Mouse (Mus musculus): ENCODE measurements at regions not wholly inside any gene's neighbourhood (a gene's known extent, or its start where the extent isn't known, plus 50 kb on each side); places are given as distances from the start of the nearest gene placed in this dataset.

DNA sequence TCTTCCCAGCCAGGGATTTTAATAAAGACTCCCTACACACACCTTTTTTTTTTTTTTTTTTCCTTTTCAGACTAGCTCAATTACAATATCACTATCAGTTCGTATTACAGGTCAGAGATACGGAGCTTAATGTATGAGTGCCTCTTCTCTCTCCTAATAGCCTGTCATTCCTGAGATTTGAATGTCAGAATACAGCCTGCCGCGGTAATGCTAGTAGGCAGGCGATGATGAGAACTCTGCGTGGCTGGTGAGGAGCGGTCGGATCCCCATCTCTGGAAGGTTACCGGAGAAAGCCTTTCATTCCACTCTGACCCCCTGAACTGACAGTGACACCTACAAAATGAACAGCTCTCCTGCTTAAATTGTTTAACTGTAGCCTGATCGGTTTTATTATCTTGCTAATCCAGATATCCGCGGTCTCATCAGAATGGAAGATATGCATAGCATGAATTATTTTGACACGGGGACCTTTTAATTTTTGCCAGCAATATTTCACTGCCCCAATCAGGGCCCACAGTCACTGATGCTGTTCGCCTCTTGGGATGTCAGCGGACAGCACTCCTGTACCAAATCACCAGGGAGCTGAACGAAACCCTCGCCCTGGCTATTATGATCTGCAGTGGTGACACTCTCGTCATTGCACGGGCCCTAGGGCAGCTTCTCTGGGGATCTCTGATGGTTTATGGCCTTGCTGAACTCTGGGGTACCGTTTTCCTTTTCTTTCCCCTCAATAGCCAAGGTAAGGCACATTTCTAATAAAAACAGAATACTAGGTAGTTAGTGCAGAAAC, 690.9 kb downstream of the 1700064H15Rik start:
- DNase-seq = no peak

DNA sequence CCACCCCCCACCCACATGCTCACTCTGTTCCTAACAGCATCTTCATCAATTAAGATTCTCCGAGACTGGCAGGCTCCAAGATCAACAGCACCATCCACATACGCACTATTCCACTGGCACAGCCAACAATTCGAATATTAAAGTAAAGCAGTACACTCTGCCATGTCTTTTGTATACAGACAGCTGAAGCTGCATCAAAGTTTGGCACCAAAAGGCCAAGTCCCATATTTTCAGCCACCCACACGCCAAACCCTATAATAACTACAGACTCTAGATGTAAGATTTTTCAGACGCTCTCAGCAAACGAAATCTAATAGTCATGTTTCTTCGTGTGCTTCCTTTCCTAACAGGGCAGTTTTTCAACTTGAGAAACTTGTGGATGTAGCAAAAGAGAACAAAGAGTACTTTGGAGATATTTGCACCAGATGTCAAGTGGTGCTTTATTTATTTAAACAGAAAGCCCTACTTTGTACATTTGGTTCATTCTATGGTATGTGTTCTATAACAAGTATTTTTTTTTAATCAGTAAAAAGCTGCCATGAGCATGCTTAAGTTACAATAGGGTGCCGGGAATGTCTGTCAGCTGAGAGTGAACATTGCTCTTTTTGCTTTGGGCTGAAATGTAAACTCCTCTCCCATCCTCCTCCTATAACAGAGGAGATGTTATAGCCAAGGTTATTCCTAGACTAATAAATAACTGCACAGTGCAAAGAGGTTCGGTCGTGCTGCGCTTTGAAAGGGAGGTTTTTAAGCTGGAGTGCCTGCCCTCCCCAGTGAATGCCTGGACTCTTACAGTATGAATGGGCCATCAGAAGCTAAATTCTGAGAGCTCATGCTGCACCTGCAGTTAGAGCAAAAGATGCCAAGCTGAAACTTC, 686.9 kb downstream of the 1700064H15Rik start:
- DNase-seq = no peak

DNA sequence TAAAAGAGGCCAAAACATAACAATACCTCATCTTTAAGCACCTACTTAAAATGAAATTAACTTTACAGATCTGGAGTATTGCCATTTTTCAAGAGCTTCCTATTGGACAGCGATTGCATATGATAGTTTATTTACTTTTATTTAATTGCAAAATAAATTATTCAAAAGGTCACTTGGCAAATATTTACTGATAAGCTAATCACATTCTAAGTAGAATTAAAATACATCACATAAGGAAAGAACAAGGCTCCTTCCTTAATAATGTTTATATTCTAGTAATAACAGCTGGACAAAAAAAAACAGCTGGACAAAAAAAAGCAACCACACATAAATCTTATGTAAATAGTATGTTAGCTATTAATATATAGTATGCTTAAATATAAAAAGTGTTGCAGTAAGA, 668.1 kb downstream of the 1700064H15Rik start:
- DNase-seq = no peak

DNA sequence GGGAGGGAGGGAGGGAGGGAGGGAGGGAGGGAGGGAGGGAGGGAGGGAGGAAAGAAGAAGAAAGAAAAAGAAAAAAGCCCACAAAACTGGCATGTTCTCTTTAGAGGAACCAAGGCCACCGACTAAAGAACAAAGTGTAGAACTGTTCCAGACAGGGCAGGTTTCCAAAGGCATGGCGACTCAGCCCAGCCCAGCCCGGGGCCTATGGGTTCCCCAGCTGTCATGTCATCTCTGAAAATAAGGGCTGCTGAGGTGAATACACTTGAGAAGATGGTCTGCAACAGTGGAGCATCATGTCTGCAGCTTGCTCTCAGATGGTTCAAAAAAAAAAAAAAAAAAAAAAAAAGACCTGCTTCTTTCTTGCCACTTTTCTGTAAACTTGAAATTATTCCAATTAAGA, 639.8 kb downstream of the 1700064H15Rik start:
- no peak for DNase-seq

DNA sequence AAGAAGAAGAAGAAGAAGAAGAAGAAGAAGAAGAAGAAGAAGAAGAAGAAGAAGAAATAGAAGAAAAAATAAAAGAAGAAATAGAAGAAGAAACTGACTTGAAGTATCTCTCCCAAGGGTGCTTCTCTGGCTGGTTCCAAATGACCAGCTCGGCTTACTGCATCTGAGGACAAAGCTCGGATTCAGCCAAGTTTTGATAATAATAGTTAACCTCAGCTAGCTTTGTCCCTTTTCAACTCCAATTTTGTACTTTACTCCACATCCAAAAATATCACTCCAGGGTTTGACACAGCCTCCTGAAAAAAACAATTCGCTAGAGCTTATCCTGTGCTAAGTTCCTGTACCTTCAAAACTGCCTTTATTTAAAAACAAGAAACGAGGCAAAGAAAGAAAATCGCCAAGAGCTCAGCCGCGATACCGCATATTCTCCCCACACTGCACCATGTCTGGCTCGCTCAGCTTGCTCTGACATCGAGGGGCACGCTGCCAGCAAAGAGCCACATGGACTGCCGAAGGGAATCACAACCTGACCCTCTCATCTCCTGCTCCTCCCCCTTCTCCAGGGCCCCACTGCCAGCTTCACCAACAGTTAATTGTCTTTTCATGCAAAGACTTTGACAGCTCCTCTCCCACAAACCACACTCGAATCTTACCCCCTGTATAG, 638.8 kb downstream of the 1700064H15Rik start:
- peak; percentile 20 to 31 for DNase-seq

DNA sequence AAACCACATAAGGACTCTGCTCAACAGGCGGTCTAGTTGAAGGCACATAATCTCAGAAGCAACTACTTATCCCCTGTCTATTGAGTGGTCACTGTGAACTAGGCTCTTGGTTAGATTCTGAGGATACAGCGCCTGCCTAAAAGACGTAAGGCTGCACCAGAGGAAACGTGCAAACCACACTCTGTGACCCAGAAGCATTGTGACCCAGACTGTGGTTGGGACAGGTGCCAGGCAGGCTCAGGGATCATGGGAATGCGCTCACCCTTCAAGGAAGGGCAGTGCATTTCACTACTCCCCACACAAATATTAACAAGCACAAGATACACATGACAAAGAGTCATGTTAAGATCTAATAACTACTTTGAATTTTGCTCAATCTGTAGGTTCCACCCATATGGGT, 628.3 kb downstream of the 1700064H15Rik start:
- peak; percentile 7 to 19 for DNase-seq

DNA sequence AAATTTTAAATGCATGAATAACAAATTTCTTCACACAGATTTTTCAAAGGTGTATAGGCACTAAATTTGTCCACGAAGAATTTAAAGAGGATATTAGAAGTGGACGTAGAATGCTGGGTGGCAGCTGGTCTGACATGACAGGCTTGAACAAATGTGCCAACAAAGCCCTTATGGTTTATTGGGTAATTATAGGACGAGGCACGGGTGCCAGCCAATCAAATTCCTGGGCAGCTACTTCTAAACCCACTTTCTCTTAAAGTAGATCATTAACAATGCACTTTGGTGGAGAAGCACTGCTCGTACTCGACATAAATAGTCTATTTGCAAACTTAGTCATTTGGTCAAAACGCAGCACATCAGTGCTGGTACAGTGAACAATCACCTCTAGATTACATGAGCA, 626.4 kb downstream of the 1700064H15Rik start:
- no peak for DNase-seq

DNA sequence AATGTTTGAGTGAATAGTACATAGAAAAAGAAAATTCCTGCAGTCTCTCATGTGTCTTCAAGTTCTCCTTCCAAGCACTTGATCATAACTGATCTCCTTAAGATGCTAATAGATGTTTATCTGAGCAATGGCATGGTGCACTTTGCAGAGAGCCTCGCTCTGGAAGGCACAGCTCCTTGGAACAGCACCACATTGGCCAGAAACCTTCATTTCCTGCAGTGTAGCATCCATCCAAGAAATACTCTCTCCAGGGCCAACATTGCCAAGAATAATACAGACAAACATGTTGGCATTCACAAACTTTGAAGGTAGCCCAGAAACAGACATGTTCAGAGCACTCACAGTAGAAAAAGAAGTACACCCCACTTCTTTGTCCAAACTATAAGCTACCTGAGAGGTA, 623.7 kb downstream of the 1700064H15Rik start:
- DNase-seq = no peak

DNA sequence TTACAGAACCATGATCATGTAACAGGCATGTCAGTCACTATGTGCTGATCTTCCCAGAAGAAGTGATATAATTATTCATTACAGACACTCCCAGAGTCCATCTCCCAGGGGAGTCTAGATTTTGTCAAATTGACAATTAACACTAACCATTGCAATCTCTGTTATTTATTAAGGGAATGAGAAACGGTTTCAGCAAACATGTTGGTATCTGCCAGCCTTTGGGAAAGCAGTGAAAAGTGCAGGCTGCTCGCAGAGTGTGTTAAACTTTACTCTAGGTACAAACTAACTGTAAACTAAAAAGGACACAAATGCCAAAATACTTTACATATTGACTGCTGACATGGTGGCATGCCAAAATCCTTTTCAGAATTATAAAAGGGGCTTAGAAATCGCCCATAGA, 583.9 kb downstream of the 1700064H15Rik start:
- no peak for DNase-seq

DNA sequence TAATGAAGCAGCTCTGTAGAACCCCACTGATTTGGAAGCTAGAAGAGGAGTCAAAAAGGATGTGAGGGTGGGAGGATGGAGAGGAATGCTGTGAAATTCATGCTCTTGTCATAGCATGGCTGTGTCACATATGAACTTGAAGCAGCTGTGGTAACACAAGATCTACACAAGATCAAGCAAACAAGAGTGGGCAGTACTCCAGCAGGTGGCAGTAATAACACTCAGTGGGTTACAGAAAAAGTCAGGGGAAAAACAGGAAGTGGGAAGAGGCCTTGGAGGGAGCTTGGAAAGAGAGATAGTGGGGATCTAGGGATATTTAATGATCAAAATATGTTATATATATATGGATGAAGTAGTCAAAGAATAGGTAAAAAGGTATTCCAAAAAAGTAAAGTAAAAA, 582.5 kb downstream of the 1700064H15Rik start:
- no peak for DNase-seq

DNA sequence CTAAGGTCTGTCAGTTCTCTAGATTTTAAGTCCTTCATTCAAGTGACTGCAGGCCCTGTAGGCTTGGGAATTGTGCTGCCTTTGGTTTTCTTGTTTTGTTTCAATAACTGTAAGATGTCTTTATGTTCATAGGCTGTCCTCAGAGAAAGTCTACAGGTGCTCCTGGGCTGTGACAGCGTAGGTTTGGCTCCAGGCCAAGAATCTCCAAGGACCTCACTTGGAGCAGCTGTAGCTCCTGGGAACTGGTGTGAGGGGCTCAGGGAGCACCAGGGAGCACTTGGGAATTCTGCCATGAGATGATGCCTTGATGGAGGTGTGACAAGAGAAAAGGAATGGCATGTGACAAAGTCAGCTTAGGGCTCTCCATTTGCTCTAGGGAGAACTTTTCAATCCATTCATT, 581.9 kb downstream of the 1700064H15Rik start:
- DNase-seq = no peak

DNA sequence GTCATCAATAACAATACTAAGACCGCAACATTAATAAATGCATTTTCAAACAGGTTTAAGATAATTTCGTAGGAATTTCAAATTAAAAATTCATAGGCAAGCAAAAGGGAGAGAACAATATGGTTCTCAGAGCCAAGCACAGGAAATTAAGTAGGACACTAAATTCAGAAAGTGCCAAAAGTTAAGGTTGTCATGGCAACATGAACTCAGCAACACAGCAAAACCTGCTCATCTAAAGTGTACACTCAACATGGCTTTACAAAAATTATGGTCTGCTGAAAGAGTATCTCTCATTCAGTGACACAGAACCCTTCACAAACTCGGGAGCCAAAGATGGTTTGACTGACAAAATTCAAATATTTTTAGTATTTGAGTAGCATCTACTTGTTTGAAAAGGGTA, 572.5 kb downstream of the 1700064H15Rik start:
- DNase-seq = peak in 1 of 2 experiments; percentile 2

DNA sequence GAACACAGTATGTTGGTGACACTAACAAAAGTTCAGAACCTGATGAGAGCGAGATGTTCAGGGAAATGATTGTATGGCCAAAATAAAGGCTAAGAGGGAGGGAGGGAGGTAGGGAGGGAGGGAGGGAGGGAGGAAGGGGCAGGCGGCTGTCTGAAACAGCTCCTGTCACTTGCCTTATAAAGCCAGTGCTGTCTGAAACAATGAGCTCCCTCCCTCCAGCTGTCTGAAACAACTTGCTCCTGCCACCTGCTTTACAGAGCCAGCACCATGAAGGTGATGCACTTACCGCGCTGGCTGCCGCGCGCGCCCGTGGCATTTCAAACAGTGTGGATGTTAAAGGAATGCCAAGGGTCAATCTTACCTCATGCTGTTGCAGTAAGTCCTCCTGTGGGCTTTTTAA, 571.9 kb downstream of the 1700064H15Rik start:
- DNase-seq = no peak

DNA sequence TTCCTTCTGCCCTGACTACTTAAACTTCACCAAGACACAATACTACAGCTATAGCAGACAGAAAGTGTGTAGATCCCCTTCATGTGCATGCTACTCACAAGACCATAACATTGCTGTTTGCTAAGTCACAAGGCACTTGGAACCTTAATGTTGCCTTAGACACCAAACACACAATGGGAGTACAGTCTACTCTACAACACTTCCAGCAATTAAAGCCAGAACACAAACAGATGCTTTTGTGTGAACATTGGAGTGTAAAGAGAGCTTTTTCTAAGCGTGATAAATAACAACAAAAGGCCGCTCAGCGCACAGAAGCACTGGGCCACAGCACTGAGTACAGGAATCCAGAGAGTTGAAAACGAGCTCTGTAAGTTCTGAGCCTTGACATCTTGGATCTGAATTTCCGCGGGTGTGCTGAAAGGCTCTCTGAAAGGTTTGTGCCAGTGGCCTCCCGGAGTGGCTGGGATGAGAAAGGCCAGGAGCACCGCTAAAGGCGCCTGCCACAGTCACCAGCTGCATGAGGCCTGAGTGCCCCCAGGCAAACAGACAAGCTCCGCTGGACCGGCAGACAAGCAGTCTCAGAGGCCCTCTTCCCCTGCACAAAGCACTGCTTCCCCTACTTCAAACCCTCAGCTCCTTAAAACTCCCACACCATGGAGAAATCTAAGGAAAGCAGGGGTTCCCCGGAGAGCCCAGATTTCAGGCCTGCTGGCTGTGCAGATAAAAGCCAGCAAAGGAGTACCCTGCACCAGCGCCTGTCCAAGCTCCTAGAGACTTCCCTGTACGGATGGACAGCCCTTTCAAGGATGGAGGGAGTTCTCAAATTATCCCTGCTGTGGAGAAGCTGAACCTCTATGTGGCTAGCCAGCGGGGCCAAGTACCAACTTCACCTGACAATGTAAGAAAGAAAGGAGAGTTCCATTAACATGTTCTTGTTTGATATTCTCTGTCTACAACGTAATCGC, 568.3 kb downstream of the 1700064H15Rik start:
- no peak for DNase-seq

DNA sequence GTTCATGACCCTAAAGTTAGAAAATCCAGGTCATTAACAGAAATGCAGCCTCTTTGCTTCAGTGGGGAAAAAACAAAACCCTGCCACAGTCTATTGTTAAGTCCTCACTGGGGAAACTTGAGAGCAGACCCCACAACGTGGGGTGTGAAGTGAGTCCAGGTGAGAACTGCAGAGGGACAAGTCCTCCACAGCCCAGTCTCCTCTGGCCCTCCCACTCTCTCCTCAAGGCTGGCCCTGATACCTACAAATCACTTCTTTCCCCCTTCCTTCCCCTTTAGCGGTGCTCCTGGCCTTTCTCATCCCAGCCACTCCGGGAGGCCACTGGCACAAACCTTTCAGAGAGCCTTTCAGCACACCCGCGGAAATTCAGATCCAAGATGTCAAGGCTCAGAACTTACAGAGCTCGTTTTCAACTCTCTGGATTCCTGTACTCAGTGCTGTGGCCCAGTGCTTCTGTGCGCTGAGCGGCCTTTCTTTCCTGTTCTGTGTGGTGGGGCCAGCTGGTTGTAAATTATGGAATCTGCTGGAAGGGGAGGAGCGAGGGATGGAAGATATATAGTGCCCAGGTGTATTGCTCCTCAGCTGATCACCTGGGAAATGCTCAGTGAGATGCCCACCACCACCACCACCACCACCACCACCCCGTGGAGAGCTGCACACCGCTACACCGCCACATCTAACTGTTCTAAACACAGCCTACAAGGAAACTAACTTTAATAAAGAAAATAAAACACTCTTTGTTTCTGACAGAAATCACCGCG, 566.8 kb downstream of the 1700064H15Rik start:
- DNase-seq = no peak

DNA sequence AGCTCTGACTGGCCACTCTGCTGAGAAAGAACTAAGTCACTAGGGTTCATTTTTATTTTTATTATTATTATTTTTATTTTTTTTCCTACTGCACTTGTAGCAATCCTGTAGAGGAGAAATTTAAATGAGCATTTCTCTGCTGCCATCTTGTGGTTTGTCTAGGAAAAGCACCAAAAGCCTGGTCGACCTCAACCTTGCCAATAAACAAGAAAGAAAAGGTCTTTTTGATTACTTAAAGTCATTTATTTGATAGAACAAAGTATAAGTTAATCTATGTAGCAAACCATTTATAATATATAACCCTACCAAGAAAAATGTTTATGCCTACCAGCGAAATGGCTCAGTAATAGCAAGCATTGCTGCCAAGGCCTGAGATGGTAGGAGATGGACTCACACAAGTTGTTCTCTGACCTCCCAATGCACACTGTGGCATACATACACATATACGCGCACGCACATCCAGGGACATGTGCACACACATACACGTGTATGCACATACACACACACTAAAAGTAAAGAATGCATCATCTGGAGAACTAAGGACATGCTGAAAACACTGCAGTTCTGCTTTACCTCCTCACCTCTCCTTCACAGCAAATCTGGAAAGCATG, 566.1 kb downstream of the 1700064H15Rik start:
- DNase-seq = peak; percentile 17 to 68

DNA sequence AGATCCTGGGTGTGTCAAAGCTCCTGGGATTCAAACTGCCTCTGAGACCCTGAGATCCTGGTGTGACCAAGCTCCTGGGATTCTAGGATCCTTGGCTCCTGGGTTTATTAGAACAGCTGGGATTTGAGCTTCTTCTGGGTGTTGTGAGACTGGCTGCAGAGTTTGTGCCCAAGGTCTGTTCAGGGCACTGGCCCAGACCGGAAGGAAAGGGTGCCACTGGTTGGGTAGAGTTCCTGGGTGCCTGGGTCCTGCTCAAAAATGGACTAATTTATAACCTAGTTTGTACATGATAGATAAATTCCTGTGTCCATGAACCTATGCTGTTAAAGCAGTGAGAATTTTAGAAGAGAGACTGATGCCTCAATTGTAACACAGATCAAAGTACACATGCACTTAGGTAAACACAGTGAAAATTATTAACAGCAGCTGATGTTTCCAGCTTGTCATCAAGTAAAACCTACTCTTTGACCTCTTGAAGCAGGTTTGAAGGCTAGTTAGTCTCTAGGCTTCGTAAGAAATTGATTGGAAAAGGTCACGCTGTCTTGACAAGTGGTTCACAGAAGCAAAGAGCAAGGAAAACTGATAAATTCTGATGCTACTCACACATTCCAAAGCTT, 561.2 kb downstream of the 1700064H15Rik start:
- DNase-seq = no peak

Data from heart, adult 18-20 months (tissue).